Comparison of ENCODE assay signal across 8 mouse cellular contexts in the genomic region with DNA sequence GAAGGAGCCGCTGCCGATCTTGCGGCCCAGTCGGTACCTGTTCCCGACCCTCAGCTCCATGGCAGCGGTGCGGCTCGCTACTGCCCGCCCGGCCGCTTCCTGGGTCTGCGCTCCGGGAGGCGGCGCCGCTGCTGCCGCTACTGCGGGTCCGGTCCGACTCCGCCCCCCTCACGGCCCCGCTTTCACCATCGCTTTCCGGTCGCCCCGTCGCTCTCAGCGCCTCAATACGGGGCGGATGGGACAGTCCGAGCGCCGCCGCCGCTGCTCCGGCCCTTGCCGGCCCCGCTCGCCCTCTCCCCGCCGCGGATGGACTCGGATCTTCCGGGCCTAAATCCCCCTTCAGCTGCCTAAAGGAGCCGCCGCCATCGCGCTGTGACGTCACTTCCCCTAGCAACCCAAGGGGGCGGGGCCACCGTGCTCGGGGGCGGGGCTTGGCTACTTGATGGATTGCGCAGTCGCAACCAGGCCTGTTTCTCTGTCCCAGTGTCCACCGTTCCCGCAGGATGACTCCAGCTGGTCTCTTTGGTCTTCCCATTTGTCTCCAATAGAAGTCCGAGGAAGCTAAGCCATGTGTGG. TPM values are rescaled to one million over a fixed set of nuclear protein-coding genes. Genes with fewer than 3 reads are reported as not detected.
A peak's percentile ranks its signal among the peaks of the same experiment; 100 is the strongest.
DNase-seq lines count a peak whose midpoint lies in the region; ATAC-seq and TF ChIP-seq lines count a peak whose summit lies in the region.

Gene Csnk1d (minus strand): TSS at position 380 of the 576 bp plus-strand sequence.

- peaks cover 21 to 30% of the 10 kb centered on the region in 2 experiments for H3K4me1 ChIP-seq in MEL (ENCODE audit: control insufficient read depth in 1 of 2, insufficient read depth in 2 of 2, low read length in 2 of 2)
- peaks cover 29% of the 10 kb centered on the region for H3K4me1 ChIP-seq in cerebellum, adult 2 months (ENCODE audit: control insufficient read depth, insufficient read depth, low read length)
- peaks cover 29% of the 10 kb centered on the region for H3K4me1 ChIP-seq in lung, embryonic 16.5 days (replicated peaks; ENCODE audit: control insufficient read depth, insufficient read depth, low read length)

- TF ChIP-seq POLR2A in MEL (IDR thresholded peaks at IDR 0.05; ENCODE audit: control insufficient read depth in 1 of 2, insufficient read depth in 1 of 2, low read depth in 1 of 2, low read length in 2 of 2, poor library complexity in 1 of 2), result peak; percentile 85 to 88
- peak; percentile 81 for TF ChIP-seq POLR2A in cerebellum, adult 2 months (IDR thresholded peaks at IDR 0.05; ENCODE audit: borderline replicate concordance, insufficient read depth, low read length)

- ATAC-seq in hematopoietic stem cell, adult 5-6 weeks (replicated peaks in 1 of 2; ENCODE audit: insufficient read depth in 1 of 2, low FRiP score in 2 of 2, low TSS enrichment in 1 of 2, low read depth in 1 of 2, poor library complexity in 2 of 2, severe bottlenecking in 2 of 2), result peak; percentile 60 to 73
- peak; percentile 93 for ATAC-seq in lung, embryonic 16.5 days (ENCODE audit: low read depth)

- H3K9me3 ChIP-seq in MEL (replicated peaks; ENCODE audit: insufficient read depth, low read length), result no peaks in the 10 kb centered on the region
- no peaks in the 10 kb centered on the region for H3K9me3 ChIP-seq in lung, embryonic 16.5 days (ENCODE audit: control insufficient read depth, low read length)

- under 1% methylated on average over 59 of the region's 59 CpGs for WGBS in cerebellum, adult 2 months
- under 1% methylated on average over 58 of the region's 59 CpGs for WGBS in lung, embryonic 16.5 days

- peaks cover 14 to 33% of the 10 kb centered on the region in 2 experiments for H3K36me3 ChIP-seq in MEL (ENCODE audit: control insufficient read depth in 1 of 2, insufficient read depth in 2 of 2, low read length in 2 of 2)
- H3K36me3 ChIP-seq in lung, embryonic 16.5 days (ENCODE audit: control insufficient read depth, insufficient read depth, low read length), result peaks cover 10% of the 10 kb centered on the region

- no peak for TF ChIP-seq EP300 in MEL (IDR thresholded peaks at IDR 0.05; ENCODE audit: low read depth in 1 of 2, low read length in 2 of 2)

- peak within 1 kb of the TSS; percentile 72 for H3K27ac ChIP-seq in MEL (ENCODE audit: control insufficient read depth, low read depth, low read length)
- H3K27ac ChIP-seq in cerebellum, adult 2 months (ENCODE audit: insufficient read depth, low read length), result peak within 1 kb of the TSS; percentile 79
- H3K27ac ChIP-seq in lung, embryonic 16.5 days (ENCODE audit: low read length), result peak within 1 kb of the TSS; percentile 96

- H3K4me2 ChIP-seq in lung, embryonic 16.5 days (ENCODE audit: low read depth, low read length), result peak within 1 kb of the TSS; percentile 97

- peak within 1 kb of the TSS; percentile 83 to 99 for H3K4me3 ChIP-seq in MEL (ENCODE audit: control insufficient read depth in 1 of 2, insufficient read depth in 1 of 2, low read depth in 2 of 2, low read length in 2 of 2)
- H3K4me3 ChIP-seq in cerebellum, adult 2 months (replicated peaks; ENCODE audit: insufficient read depth, low read depth, low read length), result peak within 1 kb of the TSS; percentile 62
- peak within 1 kb of the TSS; percentile 98 for H3K4me3 ChIP-seq in lung, embryonic 16.5 days (ENCODE audit: low read length)

- peak within 1 kb of the TSS; percentile 97 for H3K9ac ChIP-seq in MEL (ENCODE audit: control insufficient read depth, low read depth, low read length, poor library complexity, severe bottlenecking)
- H3K9ac ChIP-seq in lung, embryonic 16.5 days (ENCODE audit: low read length), result peak within 1 kb of the TSS; percentile 100

- H3K27me3 ChIP-seq in MEL (ENCODE audit: control insufficient read depth in 1 of 2, insufficient read depth in 2 of 2, low read length in 2 of 2), result no peaks in the 10 kb centered on the region
- no peaks in the 10 kb centered on the region for H3K27me3 ChIP-seq in cerebellum, adult 2 months (ENCODE audit: control insufficient read depth, insufficient read depth, low read length)
- H3K27me3 ChIP-seq in lung, embryonic 16.5 days (ENCODE audit: control insufficient read depth, insufficient read depth, low read depth, low read length), result no peaks in the 10 kb centered on the region

- TF ChIP-seq CTCF in MEL (IDR thresholded peaks at IDR 0.05 in 2 of 3, conservative IDR thresholded peaks at IDR 0.05 in 1 of 3; ENCODE audit: control insufficient read depth in 1 of 3, insufficient read depth in 1 of 3, low read depth in 2 of 3, low read length in 3 of 3, poor library complexity in 1 of 3, severe bottlenecking in 1 of 3), result no peak
- no peak for TF ChIP-seq CTCF in cerebellum, adult 2 months (IDR thresholded peaks at IDR 0.05; ENCODE audit: borderline replicate concordance, insufficient read depth, low read depth, low read length)

- H3K79me2 ChIP-seq in MEL (ENCODE audit: control insufficient read depth, insufficient read depth, low read length, poor library complexity), result peaks cover 59% of the 10 kb centered on the region

- TF ChIP-seq RAD21 in MEL (IDR thresholded peaks at IDR 0.05; ENCODE audit: low read depth, low read length), result no peak

- peak; percentile 98 for DNase-seq in MEL (ENCODE audit: low read depth, low spot score)
- peak; percentile 98 to 100 for DNase-seq in cerebellum, adult 2 months
- peak; percentile 92 for DNase-seq in forelimb bud, embryonic 11.5 days (ENCODE audit: low read depth, low spot score)
- DNase-seq in layer of hippocampus, adult 9-10 months (ENCODE audit: low spot score), result peak; percentile 97
- peak; percentile 100 for DNase-seq in ovary, postnatal 10 days (ENCODE audit: low spot score)
- peak; percentile 94 to 99 for DNase-seq in thymus, postnatal 10 days (ENCODE audit: low spot score in 2 of 2)

TF ChIP-seq in MEL, 35 proteins besides CTCF, POLR2A, EP300 and RAD21:
- TF ChIP-seq SIN3A (IDR thresholded peaks at IDR 0.05; ENCODE audit: low read length) (peak; percentile 75), GABPA (IDR thresholded peaks at IDR 0.05; ENCODE audit: low read depth, low read length) (peak; percentile 12; the same call in 1 of the 2 replicates), ETS1 (IDR thresholded peaks at IDR 0.05; ENCODE audit: low read depth, low read length) (peak; percentile 37; the same call in 1 of the 2 replicates), NELFE (IDR thresholded peaks at IDR 0.05; ENCODE audit: low read depth, low read length) (peak; percentile 50), USF1 (IDR thresholded peaks at IDR 0.05; ENCODE audit: low read depth, low read length) (no peak), GATA1 (IDR thresholded peaks at IDR 0.05; ENCODE audit: low read depth, low read length) (no peak), CHD2 (IDR thresholded peaks at IDR 0.05; ENCODE audit: low read length) (no peak), NRF1 (IDR thresholded peaks at IDR 0.05; ENCODE audit: insufficient read depth, low read depth, low read length, poor library complexity, severe bottlenecking) (peak; percentile 81), JUND (IDR thresholded peaks at IDR 0.05; ENCODE audit: low read depth, low read length) (peak; percentile 71; the same call in 1 of the 2 replicates), UBTF (IDR thresholded peaks at IDR 0.05; ENCODE audit: borderline replicate concordance, insufficient read depth, low read depth, low read length) (no peak), MAZ (IDR thresholded peaks at IDR 0.05; ENCODE audit: low read depth, low read length) (peak; percentile 92), BHLHE40 (IDR thresholded peaks at IDR 0.05; ENCODE audit: borderline replicate concordance, low read depth, low read length) (no peak), POLR2AphosphoS5 (IDR thresholded peaks at IDR 0.05; ENCODE audit: borderline replicate concordance, low read depth, low read length) (no peak), ZNF384 (IDR thresholded peaks at IDR 0.05; ENCODE audit: low read depth, low read length) (no peak), MYC (IDR thresholded peaks at IDR 0.05; ENCODE audit: low read depth, low read length) (peak; percentile 60; the same call in 1 of the 2 replicates), TCF12 (IDR thresholded peaks at IDR 0.05; ENCODE audit: low read depth, low read length) (peak; percentile 58), ELF1 (IDR thresholded peaks at IDR 0.05; ENCODE audit: low read depth, low read length) (peak; percentile 77), MEF2A (IDR thresholded peaks at IDR 0.05; ENCODE audit: extremely low read depth, insufficient replicate concordance, low read depth, low read length, poor library complexity, severe bottlenecking) (no peak), E2F4 (IDR thresholded peaks at IDR 0.05; ENCODE audit: borderline replicate concordance, low read depth, low read length) (no peak), TBP (IDR thresholded peaks at IDR 0.05; ENCODE audit: low read depth, low read length) (peak; percentile 82), MAFK (IDR thresholded peaks at IDR 0.05; ENCODE audit: borderline replicate concordance, low read depth, low read length) (no peak), MAX (IDR thresholded peaks at IDR 0.05; ENCODE audit: low read length) (peak; percentile 80), TAL1 (IDR thresholded peaks at IDR 0.05; ENCODE audit: low read length) (no peak), POLR2AphosphoS2 (IDR thresholded peaks at IDR 0.05; ENCODE audit: low read length) (peak; percentile 93), KAT2A (conservative IDR thresholded peaks at IDR 0.05; ENCODE audit: low read depth, low read length) (peak; percentile 100), HCFC1 (IDR thresholded peaks at IDR 0.05; ENCODE audit: low read depth, low read length) (peak; percentile 78), ZMIZ1 (IDR thresholded peaks at IDR 0.05; ENCODE audit: low read depth, low read length) (peak; percentile 80; the same call in 1 of the 2 replicates), MYB (IDR thresholded peaks at IDR 0.05; ENCODE audit: low read depth, low read length) (no peak), MXI1 (IDR thresholded peaks at IDR 0.05; ENCODE audit: low read depth, low read length) (peak; percentile 80; the same call in 1 of the 2 replicates), RCOR1 (IDR thresholded peaks at IDR 0.05; ENCODE audit: low read depth, low read length) (peak; percentile 35; the same call in 1 of the 2 replicates), USF2 (IDR thresholded peaks at IDR 0.05; ENCODE audit: borderline replicate concordance in 1 of 2, insufficient read depth in 1 of 2, low read depth in 1 of 2, low read length in 2 of 2) (no peak), ZC3H11A (IDR thresholded peaks at IDR 0.05; ENCODE audit: low read depth, low read length) (no peak)
TF ChIP-seq in MEL: peak in this region for 18.

RNA-seq across cellular contexts. Expression of gene Csnk1d, which starts in this region (rescaled TPM):
- 81.3 and 83.2 TPM in 2 replicates for total RNA-seq in MEL (2012; rRNA removed)
- polyA plus RNA-seq in MEL (2012; ENCODE audit: insufficient read depth in 1 of 2, insufficient read length in 2 of 2, low read depth in 1 of 2, low replicate concordance in 2 of 2, missing spikeins in 1 of 2), result 100 to 1,000 TPM; 121 to 329 TPM
- polyA plus RNA-seq in cerebellum, adult 2 months (2012; rRNA removed), result 110 and 111 TPM in 2 replicates
- 97.6 and 158 TPM in 2 replicates for total RNA-seq in hematopoietic stem cell, adult 5-6 weeks (2017)
- polyA plus RNA-seq in lung, embryonic 16.5 days (2015; fragmentation: Nextera tagmentation; extraction: Ambion mirVana), result 120 and 121 TPM in 2 replicates

Comparison
In these comparisons a context has a peak if more than half of its experiments do, and no peak if none do; other contexts are left out.
1. Peak in every context shown above with its lines: DNase-seq, ATAC-seq, H3K4me3 ChIP-seq and H3K27ac ChIP-seq.